Mouse (Mus musculus) olfactory bulb, adult 2 months (tissue): Measurements from ENCODE around the gene Ankrd55. TPM values are rescaled to one million over a fixed set of nuclear protein-coding genes. Genes with fewer than 3 reads are reported as not detected.

Experiments used
- H3K27ac ChIP-seq: fragments of 200-500 bp; 2 replicates; pipeline ENCODE4 v1.5.1; 2012; ENCODE audit warnings: low read depth, low read length; ENCODE audit not compliant: insufficient read depth
- H3K4me1 ChIP-seq: fragments of 200-500 bp; 2 replicates; pipeline ENCODE4 v1.6.1; 2012; ENCODE audit warnings: low read length; ENCODE audit not compliant: control insufficient read depth, insufficient read depth
- H3K4me3 ChIP-seq: fragments of 200-500 bp; 2 replicates; pipeline ENCODE4 v1.5.1; 2012; ENCODE audit warnings: mild to moderate bottlenecking, low read depth, low read length, moderate library complexity; ENCODE audit not compliant: insufficient read depth
- CTCF ChIP-seq: fragments of 200-500 bp; IDR thresholded peaks from 2 replicates; pipeline ENCODE4 v1.5.1; 2012; ENCODE audit warnings: low read depth, mild to moderate bottlenecking, low read length, moderate library complexity; ENCODE audit not compliant: insufficient read depth
- POLR2A ChIP-seq: fragments of 200-500 bp; IDR thresholded peaks from 2 replicates; pipeline ENCODE4 v1.6.1; 2012; ENCODE audit warnings: mild to moderate bottlenecking, low read depth, low read length, moderate library complexity; ENCODE audit not compliant: insufficient read depth
- WGBS: fragments of 180-500 bp; shearing (Covaris S2); methylation state at CpG from one replicate; pipeline ENCODE4 v1.1.7; 2018; 5-methylcytosine and 5-hydroxymethylcytosine counted together
- polyA plus RNA-seq: library from polyadenylated mRNA; stranded (reverse); fragments of >200 nt; gene quantifications from 2 replicates; pipeline ENCODE4 v1.2.4, GENCODE M21; 2012; ENCODE audit warnings: low replicate concordance; ENCODE audit not compliant: missing spikeins, insufficient read depth, insufficient read length

The Ankrd55 gene
- polyA plus RNA-seq, 1 experiment, result not detected

DNA sequence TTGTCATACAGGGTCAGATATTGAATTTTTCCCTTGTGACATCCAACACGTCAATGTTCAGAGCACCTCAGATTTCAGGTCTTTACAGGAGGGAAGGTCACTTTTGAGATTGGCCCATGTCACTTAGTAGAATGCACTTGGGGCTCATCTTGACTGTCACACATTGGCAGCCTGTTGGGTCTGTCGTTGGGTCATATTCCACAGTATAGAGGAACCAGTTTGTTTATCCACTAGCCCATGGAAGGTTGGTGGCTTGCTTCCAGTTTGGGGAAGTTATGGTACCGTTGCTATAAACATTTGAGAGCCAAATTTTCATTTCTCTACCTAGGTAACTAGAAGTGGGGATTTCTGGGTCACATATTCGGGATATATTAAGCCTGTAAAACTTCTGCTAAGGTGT is 73.3 kb downstream of the Ankrd55 start:
- TF ChIP-seq POLR2A (no peak), CTCF (no peak)
- Histone ChIP-seq H3K4me1 (peaks cover 4% of the 10 kb centered on the region; the same call in 1 of the 2 replicates), H3K4me3 (no peak overlapping the region), H3K27ac (no peak overlapping the region)
- 89% methylated on average over 4 of the region's 4 CpGs for WGBS

DNA sequence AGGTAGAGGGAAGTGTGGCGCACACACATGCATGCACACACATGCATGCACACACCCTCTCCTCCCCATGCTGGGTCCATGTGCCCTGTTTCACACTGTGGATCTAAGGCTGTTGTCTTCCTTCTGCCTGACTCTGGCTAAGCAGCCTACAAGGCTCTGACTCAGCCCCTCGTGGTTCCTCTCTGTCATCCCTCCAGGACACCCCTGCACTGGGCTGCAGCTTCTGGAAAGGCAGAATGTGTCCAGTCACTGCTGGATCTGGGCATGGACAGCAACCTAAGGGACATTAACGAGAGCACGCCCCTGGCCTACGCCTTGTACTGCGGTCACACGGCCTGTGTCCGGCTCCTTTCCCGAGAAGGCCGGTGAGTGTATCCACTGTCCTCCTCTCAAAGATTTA is 75.0 kb downstream of the Ankrd55 start:
- TF ChIP-seq POLR2A, result no peak
- TF ChIP-seq CTCF, result no peak
- 90% methylated on average over 10 of the region's 10 CpGs for WGBS
- peaks cover 4% of the 10 kb centered on the region; the same call in 1 of the 2 replicates for H3K4me1 ChIP-seq
- no peak overlapping the region for H3K27ac ChIP-seq
- no peak overlapping the region for H3K4me3 ChIP-seq

DNA sequence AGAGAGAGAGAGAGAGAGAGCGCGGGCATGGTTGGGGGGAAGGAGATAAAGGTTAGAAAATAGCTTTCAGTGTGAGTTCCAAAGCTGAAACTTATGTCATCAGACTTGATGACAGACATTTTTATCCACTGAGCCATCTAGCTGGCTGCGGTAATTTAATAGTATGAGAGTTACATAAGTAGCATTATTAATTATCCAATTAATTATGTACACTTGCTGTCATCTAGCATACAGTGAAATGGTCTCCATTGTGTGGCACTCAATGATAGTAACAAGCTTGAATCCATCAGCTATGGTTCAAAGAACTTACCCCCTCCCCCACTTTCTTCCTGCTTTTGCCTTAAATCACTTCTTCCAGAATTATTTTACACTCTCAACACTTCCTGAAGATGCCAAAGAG is 75.5 kb downstream of the Ankrd55 start:
- peaks cover 4% of the 10 kb centered on the region; the same call in 1 of the 2 replicates for H3K4me1 ChIP-seq
- WGBS, result 86% methylated on average over 3 of the region's 3 CpGs
- H3K27ac ChIP-seq, result no peak overlapping the region
- TF ChIP-seq POLR2A, result no peak
- no peak for TF ChIP-seq CTCF
- no peak overlapping the region for H3K4me3 ChIP-seq

DNA sequence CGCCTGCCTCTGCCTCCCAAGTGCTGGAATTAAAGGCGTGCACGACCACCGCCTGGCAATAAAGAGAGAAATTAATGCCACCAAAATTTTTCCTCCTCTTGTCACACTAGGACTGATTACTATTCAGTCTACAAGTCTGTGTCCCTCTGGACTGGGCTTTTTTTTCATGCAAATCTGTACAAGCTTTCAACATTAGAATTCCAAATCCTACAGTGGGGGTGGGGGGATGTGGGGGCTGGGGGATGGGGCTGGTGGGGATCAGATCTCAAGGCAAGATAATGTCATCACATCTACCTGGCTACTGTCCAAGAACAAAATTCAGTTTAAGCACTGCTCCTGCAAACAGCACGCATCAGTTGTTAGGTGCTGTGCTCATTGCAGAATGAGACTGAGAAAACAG is 76.4 kb downstream of the Ankrd55 start:
- WGBS, result 80% methylated on average over 5 of the region's 5 CpGs
- no peak overlapping the region for H3K27ac ChIP-seq
- TF ChIP-seq POLR2A (no peak), CTCF (no peak)
- H3K4me1 ChIP-seq, result peaks cover 4% of the 10 kb centered on the region; the same call in 1 of the 2 replicates
- H3K4me3 ChIP-seq, result no peak overlapping the region

DNA sequence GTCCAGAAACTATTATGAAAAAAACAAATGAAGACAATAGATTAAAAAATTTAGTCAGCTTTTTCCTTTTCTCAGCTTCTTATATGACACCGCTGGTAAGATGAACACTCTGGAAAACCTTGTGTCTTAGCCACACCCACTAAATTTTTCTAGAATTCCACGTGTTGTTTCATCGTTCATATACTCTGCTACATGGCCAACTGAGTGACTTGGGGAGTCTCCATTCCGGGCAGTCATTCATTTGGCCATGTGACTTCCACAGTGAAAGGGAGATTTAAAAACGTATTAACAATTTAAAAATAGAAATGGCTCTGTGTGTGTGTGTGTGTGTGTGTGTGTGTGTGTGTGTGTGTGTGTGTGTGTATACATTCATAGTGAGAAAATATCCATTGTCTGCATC is 77.1 kb downstream of the Ankrd55 start:
- H3K27ac ChIP-seq, result no peak overlapping the region
- H3K4me1 ChIP-seq, result peaks cover 4% of the 10 kb centered on the region; the same call in 1 of the 2 replicates
- TF ChIP-seq CTCF, result no peak
- no peak for TF ChIP-seq POLR2A
- WGBS, result 56% methylated on average over 5 of the region's 5 CpGs
- H3K4me3 ChIP-seq, result no peak overlapping the region

DNA sequence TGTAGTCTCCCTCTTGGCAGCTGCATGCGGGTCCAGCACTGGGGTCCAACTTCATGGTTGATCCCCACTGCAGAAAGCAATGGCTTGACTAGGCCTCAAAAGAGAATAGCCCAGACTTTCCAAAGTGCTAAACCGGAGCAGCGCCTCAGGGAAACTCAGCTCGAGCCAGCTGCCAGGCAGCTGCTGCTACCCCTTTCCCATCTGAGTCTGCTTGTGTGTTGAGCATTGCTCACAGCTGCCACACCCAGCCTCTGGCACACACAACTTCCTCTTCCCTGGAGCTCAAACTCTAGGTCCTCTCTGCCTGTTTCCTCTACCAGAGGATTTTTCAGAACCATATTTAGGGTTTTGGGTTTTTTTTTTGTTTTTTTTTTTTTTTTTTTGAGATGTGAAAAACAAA is 77.5 kb downstream of the Ankrd55 start:
- Histone ChIP-seq H3K4me3 (no peak overlapping the region), H3K27ac (no peak overlapping the region), H3K4me1 (peaks cover 4% of the 10 kb centered on the region; the same call in 1 of the 2 replicates)
- WGBS, result 69% methylated on average over 4 of the region's 4 CpGs
- no peak for TF ChIP-seq CTCF

DNA sequence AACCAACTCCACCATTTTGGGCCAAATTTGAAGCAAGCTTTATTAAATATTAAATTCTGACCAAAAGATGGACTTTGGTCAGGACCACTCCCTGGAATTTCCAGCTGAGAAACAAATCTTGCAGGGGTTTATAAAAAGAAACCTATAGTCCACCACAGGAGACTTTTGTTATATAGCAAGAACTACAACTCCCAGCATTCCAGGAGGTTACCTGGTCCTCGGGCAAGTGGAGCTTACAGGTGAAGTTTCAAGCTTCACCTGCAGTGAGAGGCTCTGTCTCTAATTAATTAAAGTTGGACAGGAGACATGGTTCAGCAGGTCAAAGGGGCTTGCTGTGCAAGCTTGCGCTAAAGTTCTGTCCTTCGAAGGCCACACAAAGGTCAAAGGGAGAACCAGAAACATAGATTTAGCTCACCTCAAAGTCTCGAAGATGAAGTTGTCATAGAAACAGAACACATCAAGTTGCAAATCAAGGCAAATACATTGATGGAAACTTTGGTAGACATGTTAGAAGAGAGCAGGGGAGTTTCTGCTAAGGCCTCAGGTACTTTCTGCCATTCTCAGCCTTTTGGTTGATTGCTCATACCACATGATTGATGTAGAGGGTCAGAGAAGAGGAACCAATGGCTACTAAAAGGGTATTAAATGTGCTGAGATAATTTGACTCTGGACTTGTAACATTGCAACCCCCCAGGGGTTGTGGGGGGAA is 78.2 kb downstream of the Ankrd55 start:
- no peak overlapping the region for H3K4me3 ChIP-seq
- 92% methylated on average over 4 of the region's 4 CpGs for WGBS

DNA sequence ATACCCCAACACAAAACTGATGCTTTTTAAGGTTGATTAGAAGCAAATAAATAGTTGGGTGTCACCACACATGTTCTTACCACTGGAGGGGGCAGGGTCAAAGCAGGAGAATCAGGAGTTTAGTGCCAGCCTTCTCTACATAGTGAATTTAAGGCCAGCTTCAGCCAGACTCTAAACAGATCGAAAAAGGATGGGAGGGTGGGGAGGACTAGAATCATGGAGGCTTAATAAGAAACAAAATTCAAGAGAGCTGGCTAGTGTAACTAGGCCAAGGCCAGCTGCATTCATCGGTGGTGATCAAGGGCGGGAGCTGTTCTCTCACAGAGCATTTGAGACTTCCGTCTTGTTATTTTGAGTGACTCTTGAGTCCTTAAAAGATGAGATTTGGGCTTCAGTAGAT is 83.5 kb downstream of the Ankrd55 start:
- no peak overlapping the region for H3K4me3 ChIP-seq
- H3K27ac ChIP-seq, result no peak overlapping the region
- WGBS, result 80% methylated on average over 4 of the region's 4 CpGs
- TF ChIP-seq POLR2A, result no peak
- no peak for TF ChIP-seq CTCF
- H3K4me1 ChIP-seq, result 0 out of 2 replicates have a peak, but pooled peaks cover 3% of the 10 kb centered on the region

More for the DNA sequence above, 78.2 kb downstream of the Ankrd55 start:
- no peak for TF ChIP-seq POLR2A
- no peak for TF ChIP-seq CTCF
- peaks cover 4% of the 10 kb centered on the region; the same call in 1 of the 2 replicates for H3K4me1 ChIP-seq
- H3K27ac ChIP-seq, result no peak overlapping the region

DNA sequence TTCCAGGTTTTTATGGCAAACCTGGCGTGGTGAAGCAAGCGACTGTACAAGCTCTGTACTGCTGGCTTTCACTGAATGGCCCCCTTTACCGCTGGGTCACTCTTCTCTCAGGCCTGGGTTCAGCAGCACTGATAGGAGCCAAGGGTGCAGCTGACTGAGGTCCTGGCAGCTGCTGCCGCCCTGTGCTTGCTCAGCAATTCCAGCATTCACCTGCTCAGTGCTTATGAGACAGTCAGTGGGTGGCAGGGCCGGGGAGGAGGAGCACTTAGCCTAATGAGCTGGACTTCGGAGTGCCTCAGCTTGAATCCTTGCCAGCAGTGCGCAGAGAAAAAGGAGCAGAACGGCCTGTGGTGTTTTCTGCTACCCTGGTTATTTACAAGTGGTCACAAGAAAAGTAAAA is 87.5 kb downstream of the Ankrd55 start:
- TF ChIP-seq POLR2A, result no peak
- TF ChIP-seq CTCF, result no peak
- no peak overlapping the region for H3K27ac ChIP-seq
- H3K4me1 ChIP-seq, result 0 out of 2 replicates have a peak, but pooled peaks cover 3% of the 10 kb centered on the region
- 39% methylated on average over 8 of the region's 8 CpGs for WGBS
- no peak overlapping the region for H3K4me3 ChIP-seq
